Mouse (Mus musculus): ENCODE data around the gene Lgalsl. TPM values are rescaled to one million over a fixed set of nuclear protein-coding genes. Genes with fewer than 3 reads are reported as not detected.
A peak's percentile ranks its signal among the peaks of the same experiment; 100 is the strongest.

Gene Lgalsl
- polyA plus RNA-seq, 1 experiment from 2014 or later = 51.2 TPM

- ATAC-seq (ENCODE audit: low FRiP score) = peak; percentile 90
- 12% methylated on average over 9 of the region's 9 CpGs for whole genome bisulfite sequencing
- Histone ChIP-seq H3K9me3 (no peaks in the 10 kb centered on the region), H3K27me3 (no peaks in the 10 kb centered on the region; the same call in none of the 2 replicates), H3K4me2 (no peak overlapping the region), H3K9ac (no peak overlapping the region), H3K4me1 (replicated peaks) (peaks cover 21% of the 10 kb centered on the region), H3K4me3 (no peak overlapping the region), H3K27ac (peak overlapping the region; percentile 77), H3K36me3 (no peaks in the 10 kb centered on the region)
Observed at GRCm38 (mm10) chr11:20858921-20859668, 28.2 kb upstream of the Lgalsl start.

- WGBS = 89% methylated on average over 4 of the region's 4 CpGs
- Histone ChIP-seq H3K27me3 (no peaks in the 10 kb centered on the region; the same call in none of the 2 replicates), H3K27ac (no peak overlapping the region; the same call in 1 of the 2 replicates), H3K36me3 (no peaks in the 10 kb centered on the region), H3K4me1 (replicated peaks) (peaks cover 31% of the 10 kb centered on the region), H3K4me3 (no peak overlapping the region), H3K9ac (no peak overlapping the region), H3K4me2 (no peak overlapping the region), H3K9me3 (no peaks in the 10 kb centered on the region)
- ATAC-seq (ENCODE audit: low FRiP score) = no peak
Observed at GRCm38 (mm10) chr11:20857921-20858320, 27.1 kb upstream of the Lgalsl start.

DNA sequence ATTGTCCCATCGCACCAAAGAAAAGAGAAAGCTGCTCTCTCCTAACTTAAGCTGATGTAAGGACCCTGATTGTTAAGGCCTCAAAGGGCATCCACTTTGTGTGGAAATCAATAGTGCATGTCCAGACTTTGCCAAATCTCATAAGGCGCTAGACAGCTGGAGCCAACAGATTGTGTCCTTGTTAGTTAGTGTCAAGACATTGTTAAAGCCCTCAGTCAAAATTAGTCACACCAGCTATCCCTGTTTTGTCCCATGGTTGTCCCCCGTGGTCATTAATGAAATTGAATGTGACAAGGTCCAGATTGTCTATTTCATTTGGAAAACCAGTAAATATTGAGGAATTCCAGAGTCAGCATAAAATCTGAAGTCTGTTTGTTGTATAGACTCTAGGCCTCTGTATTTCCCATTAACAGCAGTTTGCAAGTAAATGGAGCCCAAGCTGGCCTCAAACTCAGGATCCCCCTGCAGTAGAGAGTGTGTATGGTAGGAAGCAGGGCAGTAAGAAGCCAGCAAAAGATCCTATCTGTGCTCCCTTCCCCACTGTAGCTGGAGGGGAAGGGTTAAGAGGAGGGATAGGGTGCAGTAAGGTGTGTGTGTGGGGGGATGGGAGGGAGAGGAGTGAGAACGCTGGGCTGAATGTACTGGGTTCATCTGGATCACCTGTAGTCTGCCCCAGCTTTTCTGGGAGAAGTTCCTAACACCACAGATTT, 23.3 kb upstream of the Lgalsl start:
- Histone ChIP-seq H3K9ac (no peak overlapping the region), H3K27ac (no peak overlapping the region), H3K4me2 (no peak overlapping the region), H3K4me3 (no peak overlapping the region), H3K27me3 (peaks cover 9% of the 10 kb centered on the region), H3K4me1 (replicated peaks) (peaks cover 30% of the 10 kb centered on the region), H3K36me3 (no peaks in the 10 kb centered on the region), H3K9me3 (no peaks in the 10 kb centered on the region)
- no peak for ATAC-seq (ENCODE audit: low FRiP score)
- WGBS = 26% methylated on average over 4 of the region's 4 CpGs

- ATAC-seq (ENCODE audit: low FRiP score) = no peak
- Histone ChIP-seq H3K4me2 (no peak overlapping the region), H3K27me3 (peaks cover 9% of the 10 kb centered on the region; the same call in 1 of the 2 replicates), H3K9ac (no peak overlapping the region), H3K4me3 (no peak overlapping the region), H3K4me1 (replicated peaks) (peaks cover 16% of the 10 kb centered on the region), H3K27ac (no peak overlapping the region), H3K9me3 (no peaks in the 10 kb centered on the region), H3K36me3 (no peaks in the 10 kb centered on the region)
- 95% methylated on average over 1 of the region's 1 CpGs for WGBS
Observed at GRCm38 (mm10) chr11:20850196-20850595, 19.3 kb upstream of the Lgalsl start.

DNA sequence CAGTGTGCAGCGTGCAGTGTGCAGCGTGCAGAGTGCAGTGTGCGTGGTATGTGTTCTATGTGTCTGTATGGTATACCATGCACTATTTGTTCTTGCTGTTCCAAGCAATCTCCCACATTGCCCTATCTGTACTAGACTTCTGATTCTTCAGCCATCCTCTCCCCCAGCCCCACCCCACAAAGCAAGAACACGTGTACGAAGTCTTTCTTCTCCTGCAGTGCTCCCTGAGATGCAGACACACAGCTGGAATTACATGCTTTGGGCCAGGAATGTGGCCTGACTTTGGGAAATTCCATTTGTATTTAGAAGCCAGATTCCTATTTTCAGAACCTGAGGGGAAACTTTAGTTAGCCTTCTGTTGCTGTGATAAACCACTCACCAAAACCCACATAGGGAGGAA, 18.5 kb upstream of the Lgalsl start:
- Histone ChIP-seq H3K9ac (no peak overlapping the region), H3K4me2 (no peak overlapping the region), H3K4me1 (replicated peaks) (peaks cover 15% of the 10 kb centered on the region), H3K9me3 (no peaks in the 10 kb centered on the region), H3K4me3 (no peak overlapping the region), H3K27ac (no peak overlapping the region), H3K36me3 (no peaks in the 10 kb centered on the region), H3K27me3 (peaks cover 9% of the 10 kb centered on the region; the same call in 1 of the 2 replicates)
- no peak for ATAC-seq (ENCODE audit: low FRiP score)
- WGBS = 81% methylated on average over 5 of the region's 5 CpGs

DNA sequence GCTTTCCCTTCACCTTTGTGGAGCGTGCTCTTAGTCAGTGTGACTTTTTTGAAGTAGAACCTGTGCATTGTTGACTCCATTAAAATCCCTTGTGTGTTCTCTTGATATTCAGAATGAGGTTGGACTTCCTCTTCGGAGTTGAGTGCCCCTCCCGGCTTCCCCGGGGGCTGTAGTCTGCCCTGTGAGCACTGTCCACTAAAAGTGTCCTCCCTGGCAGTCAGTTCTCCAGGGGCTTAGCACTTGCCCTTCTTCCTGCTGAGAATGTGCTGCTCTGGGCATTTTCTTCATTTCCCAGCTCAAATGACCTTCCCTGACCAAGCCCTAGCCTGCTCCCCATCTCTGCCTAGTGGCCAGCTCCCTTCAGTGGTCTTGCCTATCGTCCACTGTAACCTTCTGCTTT, 6.5 kb upstream of the Lgalsl start:
- H3K4me3 ChIP-seq = no peak overlapping the region
- H3K9me3 ChIP-seq = no peaks in the 10 kb centered on the region
- H3K27ac ChIP-seq = no peak overlapping the region
- H3K36me3 ChIP-seq = no peaks in the 10 kb centered on the region
- H3K4me2 ChIP-seq = no peak overlapping the region
- no peak for ATAC-seq (ENCODE audit: low FRiP score)
- H3K27me3 ChIP-seq = peaks cover 8% of the 10 kb centered on the region; the same call in 1 of the 2 replicates
- H3K4me1 ChIP-seq (replicated peaks) = no peaks in the 10 kb centered on the region
- H3K9ac ChIP-seq = no peak overlapping the region
- whole genome bisulfite sequencing = 82% methylated on average over 5 of the region's 5 CpGs

- H3K27me3 ChIP-seq = peaks cover 8% of the 10 kb centered on the region; the same call in 1 of the 2 replicates
- peaks cover 17% of the 10 kb centered on the region for H3K36me3 ChIP-seq
- 12% methylated on average over 11 of the region's 11 CpGs for WGBS
- peaks cover 26% of the 10 kb centered on the region for H3K4me1 ChIP-seq (replicated peaks)
- H3K4me3 ChIP-seq = peak overlapping the region; percentile 86
- H3K9me3 ChIP-seq = no peaks in the 10 kb centered on the region
- peak overlapping the region; percentile 95 for H3K9ac ChIP-seq
- peak overlapping the region; percentile 95 for H3K27ac ChIP-seq
- ATAC-seq (ENCODE audit: low FRiP score) = peak; percentile 8; the same call in 1 of the 2 replicates
- H3K4me2 ChIP-seq = peak overlapping the region; percentile 76
Observed at GRCm38 (mm10) chr11:20831600-20832137, 813 bp upstream of the Lgalsl start.

DNA sequence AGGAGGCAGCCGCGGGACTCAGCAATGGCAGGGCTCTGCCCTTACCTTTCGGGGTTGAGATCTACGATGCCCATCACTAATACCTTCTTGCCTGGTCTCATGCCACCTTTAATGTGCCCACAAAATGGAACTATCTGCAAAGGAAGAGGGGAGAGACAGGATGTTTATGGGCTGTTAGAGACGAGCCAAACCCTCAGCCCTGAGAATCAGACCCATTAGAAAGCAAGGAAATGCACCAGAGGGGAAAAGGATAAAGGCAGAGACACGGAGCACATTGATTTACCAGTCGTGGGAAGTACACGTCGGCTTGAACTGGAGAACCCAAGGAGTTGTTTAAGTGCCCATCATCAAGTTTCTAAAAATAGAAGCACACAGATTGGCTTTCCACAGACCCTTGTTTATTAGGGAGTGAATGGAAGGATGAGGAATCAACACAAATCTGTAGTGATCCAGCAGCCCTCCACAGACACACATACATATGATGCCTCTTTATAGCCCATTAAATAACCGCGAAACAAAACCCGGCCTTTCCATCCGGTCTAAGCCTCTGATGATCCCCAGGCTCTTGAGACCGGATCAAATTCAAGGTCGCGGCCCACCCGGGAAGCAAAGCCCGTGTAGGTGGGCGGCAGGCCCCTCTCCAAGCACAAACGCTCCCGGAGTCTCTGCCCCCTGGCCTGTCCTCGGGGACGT, 717 bp downstream of the Lgalsl start:
- Histone ChIP-seq H3K9me3 (no peaks in the 10 kb centered on the region), H3K36me3 (peaks cover 26% of the 10 kb centered on the region), H3K9ac (peak overlapping the region; percentile 95), H3K4me2 (peak overlapping the region; percentile 76), H3K4me1 (replicated peaks) (peaks cover 26% of the 10 kb centered on the region), H3K4me3 (peak overlapping the region; percentile 86), H3K27ac (peak overlapping the region; percentile 95), H3K27me3 (peaks cover 8% of the 10 kb centered on the region; the same call in 1 of the 2 replicates)
- 13% methylated on average over 23 of the region's 23 CpGs for WGBS
- ATAC-seq (ENCODE audit: low FRiP score) = peak; percentile 36

DNA sequence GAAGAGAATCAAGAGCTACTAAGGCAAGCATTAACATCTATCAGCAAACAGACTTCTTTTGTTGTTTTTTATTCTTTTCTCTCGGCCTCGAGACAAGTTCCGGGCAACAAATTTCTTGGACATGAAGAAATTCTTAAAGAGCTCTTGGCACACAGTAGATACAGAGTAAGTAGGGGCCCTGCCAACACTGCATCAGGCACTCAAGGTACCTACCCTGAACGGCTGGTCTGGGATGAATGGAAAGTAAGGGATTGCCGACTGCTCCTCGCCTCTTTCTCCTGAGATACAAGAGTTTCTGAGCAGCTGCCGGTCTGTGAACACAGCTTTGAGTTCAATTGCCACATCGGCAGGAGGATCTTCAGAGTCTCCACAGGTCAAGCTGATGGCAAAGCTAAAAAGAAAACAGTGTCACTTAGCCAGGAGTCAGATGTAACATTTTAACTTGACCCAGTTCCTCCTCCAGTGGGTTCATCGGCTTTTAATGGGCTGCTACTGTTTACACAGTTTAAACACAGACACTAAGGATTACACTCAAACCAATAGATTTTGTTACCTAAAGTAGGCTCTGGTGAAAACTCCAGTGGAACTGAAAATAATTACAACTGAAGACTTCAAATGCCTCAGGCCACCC, 1.7 kb downstream of the Lgalsl start:
- H3K9ac ChIP-seq = 0 out of 2 replicates have a peak overlapping the region, but pooled peaks have one; percentile 40
- 0 out of 2 replicates have a peak overlapping the region, but pooled peaks have one; percentile 23 for H3K27ac ChIP-seq

DNA sequence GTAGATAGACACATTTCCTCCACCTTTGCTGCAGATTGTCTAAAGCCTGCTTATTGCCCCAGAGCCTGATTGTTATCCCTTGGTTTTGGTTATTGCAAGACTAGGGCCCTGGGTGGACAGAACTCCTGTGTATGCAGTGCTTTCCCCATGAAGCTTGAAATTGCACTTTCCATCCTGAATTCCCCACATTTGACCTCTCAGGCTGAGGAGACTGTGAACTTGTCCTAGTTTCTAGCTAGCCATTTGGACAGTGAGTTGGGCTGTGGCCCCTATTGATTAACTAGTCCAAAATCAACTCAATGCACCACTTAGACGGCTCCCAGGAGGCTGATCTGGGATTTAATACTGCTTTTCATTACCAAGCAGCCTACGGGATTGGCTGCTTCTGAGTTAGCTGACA, 6.9 kb downstream of the Lgalsl start:
- Histone ChIP-seq H3K4me2 (no peak overlapping the region), H3K4me3 (no peak overlapping the region), H3K9me3 (no peaks in the 10 kb centered on the region), H3K36me3 (peaks cover 33% of the 10 kb centered on the region), H3K4me1 (replicated peaks) (peaks cover 8% of the 10 kb centered on the region), H3K9ac (no peak overlapping the region), H3K27ac (no peak overlapping the region), H3K27me3 (no peaks in the 10 kb centered on the region)
- no peak for ATAC-seq (ENCODE audit: low FRiP score)
- 75% methylated on average over 2 of the region's 2 CpGs for WGBS

More for the DNA sequence above, 1.7 kb downstream of the Lgalsl start:
- peaks cover 26% of the 10 kb centered on the region for H3K4me1 ChIP-seq (replicated peaks)
- H3K36me3 ChIP-seq = peaks cover 33% of the 10 kb centered on the region
- no peaks in the 10 kb centered on the region for H3K9me3 ChIP-seq
- ATAC-seq (ENCODE audit: low FRiP score) = no peak
- peak overlapping the region; percentile 76 for H3K4me2 ChIP-seq
- peak overlapping the region; percentile 86 for H3K4me3 ChIP-seq
- peaks cover 8% of the 10 kb centered on the region; the same call in 1 of the 2 replicates for H3K27me3 ChIP-seq
- 55% methylated on average over 9 of the region's 9 CpGs for WGBS

GRCm38 (mm10) chr11:20823301-20823700, 7.6 kb downstream of the Lgalsl start:
- no peak for ATAC-seq (ENCODE audit: low FRiP score)

More at GRCm38 (mm10) chr11:20823301-20823700, 7.6 kb downstream of the Lgalsl start:
- H3K9me3 ChIP-seq = no peaks in the 10 kb centered on the region
- H3K4me2 ChIP-seq = no peak overlapping the region
- H3K27me3 ChIP-seq = no peaks in the 10 kb centered on the region
- H3K4me3 ChIP-seq = no peak overlapping the region
- WGBS = 95% methylated on average over 2 of the region's 2 CpGs
- no peak overlapping the region for H3K27ac ChIP-seq
- peaks cover 3% of the 10 kb centered on the region; the same call in 1 of the 2 replicates for H3K4me1 ChIP-seq (replicated peaks)
- H3K36me3 ChIP-seq = peaks cover 33% of the 10 kb centered on the region
- no peak overlapping the region for H3K9ac ChIP-seq
